Mouse (Mus musculus): Measurements from ENCODE around the gene Mrps36.

DNA sequence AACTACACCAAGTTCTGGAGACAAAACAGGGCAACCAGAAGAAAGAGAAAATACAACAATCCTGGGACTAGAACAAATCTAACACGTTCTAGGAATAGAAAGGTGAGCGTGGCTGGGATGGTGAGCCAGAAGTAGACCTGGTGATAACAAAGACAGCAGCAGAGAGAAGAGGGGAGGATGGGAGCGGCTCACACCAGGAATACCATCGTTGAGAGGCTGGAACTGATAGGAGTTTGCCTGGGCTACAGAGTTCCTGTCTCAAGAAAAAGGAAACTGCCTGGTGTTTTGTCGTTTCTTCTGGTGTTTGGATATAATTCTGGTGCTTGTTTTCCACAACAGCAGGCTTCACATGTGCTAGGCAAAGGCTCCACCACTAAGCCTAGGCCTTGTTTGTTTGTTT, 16.4 kb downstream of the Mrps36 start:
- no peak for TF ChIP-seq CTCF (IDR thresholded peaks at IDR 0.05)
- TF ChIP-seq EP300 (IDR thresholded peaks at IDR 0.05), result no peak
